Mouse (Mus musculus) midbrain, embryonic 13.5 days (tissue): ENCODE measurements around the gene Dock3. TPM values are rescaled to one million over a fixed set of nuclear protein-coding genes. Genes with fewer than 3 reads are reported as not detected.
"Not testable (repeated sequence)": the region's sequence is repeated elsewhere in the genome, so short reads cannot be mapped to it uniquely, and the experiment has no call there.

Source experiments
- ATAC-seq: fragments of 200-750 bp; cut with Nextera tagmentation; 2 replicates; pipeline ENCODE4 v1.8.0; 2017; ENCODE audit warnings: mild to moderate bottlenecking, moderate TSS enrichment, moderate library complexity
- H3K27ac ChIP-seq: fragments of 300-500 bp; sonication (generic); 2 replicates; pipeline ENCODE4 v1.5.1; 2015; ENCODE audit warnings: inconsistent platforms, mild to moderate bottlenecking, moderate library complexity
- H3K27me3 ChIP-seq: fragments of 300-500 bp; sonication (generic); 2 replicates; pipeline ENCODE4 v1.6.1; 2015; ENCODE audit warnings: mild to moderate bottlenecking, inconsistent platforms
- H3K36me3 ChIP-seq: fragments of 300-500 bp; sonication (generic); 2 replicates; pipeline ENCODE4 v1.6.1; 2015; ENCODE audit warnings: mild to moderate bottlenecking, inconsistent platforms
- H3K4me1 ChIP-seq: fragments of 300-500 bp; sonication (generic); replicated peaks from 2 replicates; pipeline ENCODE4 v1.6.1; 2015; ENCODE audit warnings: inconsistent platforms
- H3K4me2 ChIP-seq: fragments of 300-500 bp; sonication (generic); replicated peaks from 2 replicates; pipeline ENCODE4 v1.6.1; 2015; ENCODE audit warnings: moderate library complexity, mild to moderate bottlenecking, inconsistent platforms
- H3K4me3 ChIP-seq: fragments of 300-500 bp; sonication (generic); replicated peaks from 2 replicates; pipeline ENCODE4 v1.5.1; 2015; ENCODE audit warnings: mild to moderate bottlenecking, inconsistent platforms
- H3K9ac ChIP-seq: fragments of 300-500 bp; sonication (generic); replicated peaks from 2 replicates; pipeline ENCODE4 v1.6.1; 2015; ENCODE audit warnings: mild to moderate bottlenecking, inconsistent platforms
- H3K9me3 ChIP-seq: fragments of 300-500 bp; sonication (generic); 2 replicates; pipeline ENCODE4 v1.6.1; 2016; ENCODE audit warnings: mild to moderate bottlenecking, inconsistent platforms
- WGBS: fragments of 180-500 bp; shearing (Covaris S2); methylation state at CpG from one replicate; pipeline ENCODE4 v1.1.7; 2015; 5-methylcytosine and 5-hydroxymethylcytosine counted together
- polyA plus RNA-seq: library from polyadenylated mRNA; unstranded; fragments of >200 nt; fragmentation: Nextera tagmentation; extraction: Ambion mirVana; gene quantifications from 2 replicates; pipeline ENCODE4 v1.2.1, GENCODE M21; 2015

Dock3 gene
- polyA plus RNA-seq, 1 experiment from 2014 or later: 20.2 TPM

DNA sequence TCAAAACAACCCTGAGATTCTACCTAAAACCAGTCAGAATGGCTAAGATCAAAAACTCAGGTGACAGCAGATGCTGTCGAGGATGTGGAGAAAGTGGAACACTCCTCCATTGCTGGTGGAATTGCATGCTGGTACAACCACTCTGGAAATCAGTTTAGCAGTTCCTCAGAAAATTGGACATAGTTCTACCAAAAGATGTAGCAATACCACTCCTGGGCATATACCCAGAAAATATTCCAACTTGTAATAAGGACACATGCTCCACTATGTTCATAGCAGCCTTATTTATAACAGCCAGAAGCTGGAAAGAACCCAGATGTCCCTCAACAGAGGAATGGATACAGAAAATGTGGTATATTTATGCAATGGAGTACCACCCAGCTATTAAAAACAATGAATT lies 56.9 kb downstream of the Dock3 start:
- not testable (repeated sequence) for H3K9ac ChIP-seq, H3K4me1 ChIP-seq, H3K9me3 ChIP-seq, H3K36me3 ChIP-seq, H3K27me3 ChIP-seq, H3K27ac ChIP-seq, H3K4me2 ChIP-seq, H3K4me3 ChIP-seq, ATAC-seq
- 91% methylated on average over 1 of the region's 1 CpGs for WGBS

DNA sequence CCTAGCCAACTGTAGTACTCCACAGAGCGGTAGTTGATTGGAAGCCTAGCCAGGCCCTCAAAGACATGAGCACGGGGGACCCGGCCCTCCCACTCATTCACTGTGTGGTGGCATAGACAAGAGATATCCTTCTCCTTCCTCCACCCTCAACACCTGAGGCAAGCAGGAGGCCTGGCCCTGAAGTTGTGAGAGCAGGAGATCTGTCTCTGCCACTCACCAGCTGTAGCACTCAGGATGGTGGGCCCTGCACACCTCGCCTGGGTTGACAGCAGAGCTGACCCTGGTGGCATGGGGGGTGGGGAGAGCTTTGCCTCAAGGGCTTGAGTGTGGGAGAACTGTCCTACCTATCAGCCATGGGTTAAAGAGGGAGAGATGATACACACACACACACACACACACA lies 65.9 kb downstream of the Dock3 start:
- H3K27me3 ChIP-seq: no peaks in the 10 kb centered on the region
- H3K27ac ChIP-seq: no peak overlapping the region
- H3K9ac ChIP-seq: no peak overlapping the region

DNA sequence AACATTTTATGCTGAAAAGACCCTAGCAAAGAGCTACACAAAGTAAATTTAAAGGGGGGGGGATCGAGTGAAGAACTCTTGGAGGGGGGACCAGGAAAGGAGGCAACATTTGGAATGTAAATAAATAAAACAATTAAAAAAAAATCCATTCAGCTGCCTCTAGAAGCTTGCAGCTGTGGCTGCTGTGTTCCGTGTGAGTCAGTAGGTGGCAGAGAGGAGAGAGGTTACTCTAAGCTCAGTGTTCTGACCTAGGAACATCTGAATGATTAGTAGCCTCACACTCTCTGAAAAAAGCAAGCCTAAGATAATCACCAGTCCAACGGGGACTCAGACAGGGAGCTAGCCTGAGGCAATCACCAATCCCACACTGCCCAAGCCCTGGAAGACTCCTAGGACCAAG lies 66.9 kb downstream of the Dock3 start:
- Histone ChIP-seq H3K27ac (no peak overlapping the region), H3K36me3 (no peaks in the 10 kb centered on the region), H3K4me2 (no peak overlapping the region), H3K27me3 (no peaks in the 10 kb centered on the region), H3K9me3 (no peaks in the 10 kb centered on the region), H3K4me3 (no peak overlapping the region), H3K9ac (no peak overlapping the region), H3K4me1 (no peaks in the 10 kb centered on the region)
- WGBS: 18% methylated on average over 3 of the region's 3 CpGs
- ATAC-seq: no peak

More for the DNA sequence above, 65.9 kb downstream of the Dock3 start:
- H3K4me1 ChIP-seq: no peaks in the 10 kb centered on the region
- no peaks in the 10 kb centered on the region for H3K9me3 ChIP-seq
- 94% methylated on average over 4 of the region's 4 CpGs for WGBS
- ATAC-seq: no peak
- no peak overlapping the region for H3K4me3 ChIP-seq
- no peaks in the 10 kb centered on the region for H3K36me3 ChIP-seq
- no peak overlapping the region for H3K4me2 ChIP-seq

DNA sequence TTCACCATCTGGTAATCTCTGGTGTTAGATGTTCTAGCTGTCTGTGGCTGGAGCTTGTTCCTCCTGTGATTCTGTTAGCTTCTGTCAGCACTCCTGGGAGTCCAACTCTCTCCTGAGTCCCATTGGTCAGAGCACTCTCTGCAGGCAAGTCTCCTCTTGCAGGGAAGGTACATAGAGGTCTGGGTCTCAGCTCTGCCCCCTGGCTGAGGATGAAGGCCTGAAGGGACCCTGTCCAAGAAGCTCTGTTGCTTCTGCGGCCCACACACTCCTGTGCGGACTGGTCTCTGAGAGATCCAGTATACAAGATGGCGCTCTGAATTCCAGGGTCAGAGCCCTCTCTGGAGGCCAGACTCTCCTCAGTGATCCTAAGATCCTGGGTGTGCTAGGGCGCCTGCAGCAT lies 75.3 kb downstream of the Dock3 start:
- H3K27me3 ChIP-seq, H3K27ac ChIP-seq, H3K9me3 ChIP-seq, H3K4me1 ChIP-seq, H3K4me3 ChIP-seq, ATAC-seq, H3K36me3 ChIP-seq, H3K4me2 ChIP-seq, H3K9ac ChIP-seq: not testable (repeated sequence)
- 82% methylated on average over 4 of the region's 4 CpGs for WGBS

DNA sequence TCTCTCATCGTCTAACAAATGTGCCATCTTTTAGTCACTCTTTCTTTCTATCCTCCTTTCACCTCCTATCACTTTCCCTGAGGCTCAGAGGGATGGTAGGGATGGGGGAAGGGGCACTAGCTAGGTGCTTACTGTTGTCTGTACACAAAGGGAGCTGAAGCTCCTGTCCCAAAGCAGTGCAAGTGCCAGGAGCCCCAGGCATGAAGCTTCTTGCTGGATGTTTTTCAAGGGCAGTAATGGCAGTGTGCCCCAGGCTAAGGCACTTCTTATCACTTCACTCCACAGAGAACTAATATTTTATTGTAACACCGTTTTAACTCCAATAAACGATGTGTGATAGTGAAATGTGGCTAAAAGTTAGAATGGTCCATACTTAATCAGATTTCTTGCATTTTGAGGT lies 118.9 kb downstream of the Dock3 start:
- Histone ChIP-seq H3K36me3 (no peaks in the 10 kb centered on the region), H3K4me1 (no peaks in the 10 kb centered on the region), H3K4me3 (no peak overlapping the region), H3K27ac (no peak overlapping the region), H3K27me3 (no peaks in the 10 kb centered on the region), H3K9me3 (no peaks in the 10 kb centered on the region), H3K9ac (0 out of 2 replicates have a peak overlapping the region, but pooled peaks have one; percentile 14), H3K4me2 (no peak overlapping the region)
- 75% methylated on average over 3 of the region's 3 CpGs for WGBS
- ATAC-seq: no peak

- ATAC-seq: no peak
- Histone ChIP-seq H3K4me3 (no peak overlapping the region), H3K27ac (no peak overlapping the region), H3K9ac (no peak overlapping the region), H3K9me3 (no peaks in the 10 kb centered on the region), H3K4me2 (no peak overlapping the region), H3K4me1 (no peaks in the 10 kb centered on the region), H3K36me3 (no peaks in the 10 kb centered on the region), H3K27me3 (no peaks in the 10 kb centered on the region)
- 68% methylated on average over 2 of the region's 2 CpGs for WGBS
Measured at GRCm38 (mm10) chr9:107112056-107112455, 119.7 kb downstream of the Dock3 start.

GRCm38 (mm10) chr9:107099487-107099886 lies 132.2 kb downstream of the Dock3 start:
- no peak overlapping the region for H3K9ac ChIP-seq
- no peak overlapping the region for H3K4me3 ChIP-seq
- no peak overlapping the region for H3K27ac ChIP-seq
- no peak for ATAC-seq
- WGBS: 87% methylated on average over 6 of the region's 6 CpGs
- no peaks in the 10 kb centered on the region for H3K9me3 ChIP-seq
- no peak overlapping the region for H3K4me2 ChIP-seq
- H3K4me1 ChIP-seq: no peaks in the 10 kb centered on the region
- H3K36me3 ChIP-seq: no peaks in the 10 kb centered on the region
- no peaks in the 10 kb centered on the region for H3K27me3 ChIP-seq

GRCm38 (mm10) chr9:107089451-107089850 lies 142.3 kb downstream of the Dock3 start:
- 82% methylated on average over 17 of the region's 17 CpGs for WGBS
- not testable (repeated sequence) for H3K4me3 ChIP-seq, ATAC-seq, H3K9ac ChIP-seq, H3K4me1 ChIP-seq, H3K27ac ChIP-seq, H3K27me3 ChIP-seq, H3K9me3 ChIP-seq, H3K4me2 ChIP-seq, H3K36me3 ChIP-seq

- Histone ChIP-seq H3K9ac (no peak overlapping the region), H3K4me1 (no peaks in the 10 kb centered on the region), H3K27me3 (no peaks in the 10 kb centered on the region), H3K27ac (no peak overlapping the region), H3K4me3 (no peak overlapping the region), H3K36me3 (no peaks in the 10 kb centered on the region), H3K4me2 (no peak overlapping the region), H3K9me3 (no peaks in the 10 kb centered on the region)
- 89% methylated on average over 2 of the region's 2 CpGs for WGBS
- ATAC-seq: no peak
Measured at GRCm38 (mm10) chr9:107087531-107087930, 144.2 kb downstream of the Dock3 start.

- ATAC-seq: no peak
- Histone ChIP-seq H3K27ac (no peak overlapping the region), H3K36me3 (no peaks in the 10 kb centered on the region), H3K4me2 (no peak overlapping the region), H3K4me3 (no peak overlapping the region), H3K4me1 (no peaks in the 10 kb centered on the region), H3K9me3 (no peaks in the 10 kb centered on the region), H3K9ac (no peak overlapping the region), H3K27me3 (no peaks in the 10 kb centered on the region)
- 91% methylated on average over 2 of the region's 2 CpGs for WGBS
Measured at GRCm38 (mm10) chr9:107037947-107038346, 193.8 kb downstream of the Dock3 start.

GRCm38 (mm10) chr9:107027586-107027985 lies 204.1 kb downstream of the Dock3 start:
- Histone ChIP-seq H3K4me3 (no peak overlapping the region), H3K4me1 (no peaks in the 10 kb centered on the region), H3K36me3 (0 out of 2 replicates have a peak, but pooled peaks cover 2% of the 10 kb centered on the region), H3K9ac (no peak overlapping the region), H3K4me2 (no peak overlapping the region), H3K27ac (no peak overlapping the region), H3K9me3 (no peaks in the 10 kb centered on the region), H3K27me3 (no peaks in the 10 kb centered on the region)
- 73% methylated on average over 2 of the region's 2 CpGs for WGBS
- ATAC-seq: no peak

GRCm38 (mm10) chr9:107009841-107010240 lies 221.9 kb downstream of the Dock3 start:
- WGBS: 76% methylated on average over 4 of the region's 4 CpGs
- no peak overlapping the region for H3K27ac ChIP-seq
- H3K36me3 ChIP-seq: no peaks in the 10 kb centered on the region
- H3K4me1 ChIP-seq: no peaks in the 10 kb centered on the region
- H3K27me3 ChIP-seq: no peaks in the 10 kb centered on the region
- H3K4me3 ChIP-seq: no peak overlapping the region
- no peak for ATAC-seq
- H3K4me2 ChIP-seq: no peak overlapping the region
- no peak overlapping the region for H3K9ac ChIP-seq
- no peaks in the 10 kb centered on the region for H3K9me3 ChIP-seq

- H3K4me3 ChIP-seq: no peak overlapping the region
- 92% methylated on average over 2 of the region's 2 CpGs for WGBS
- H3K27ac ChIP-seq: no peak overlapping the region
- H3K27me3 ChIP-seq: no peaks in the 10 kb centered on the region
- H3K4me2 ChIP-seq: no peak overlapping the region
- ATAC-seq: no peak
- H3K4me1 ChIP-seq: no peaks in the 10 kb centered on the region
- no peaks in the 10 kb centered on the region for H3K36me3 ChIP-seq
- H3K9me3 ChIP-seq: no peaks in the 10 kb centered on the region
- no peak overlapping the region for H3K9ac ChIP-seq
Measured at GRCm38 (mm10) chr9:107003187-107003586, 228.5 kb downstream of the Dock3 start.
